Mouse (Mus musculus) frontal cortex, postnatal 36 days (tissue): ENCODE results near the gene Smim17.
A peak's percentile ranks its signal among the peaks of the same experiment; 100 is the strongest.
"Not testable (repeated sequence)": the region's sequence is repeated elsewhere in the genome, so short reads cannot be mapped to it uniquely, and the experiment has no call there.

Source experiments
- DNase-seq, 2 experiments: peaks; one replicate each; pipeline ENCODE4 v3.0.0; 2022; ENCODE audit warnings: low spot score in 2 of 2

The Smim17 gene

GRCm38 (mm10) chr7:6414626-6415441 is 16.3 kb downstream of the Smim17 start:
- peak; percentile 16 to 19 for DNase-seq

- no peak for DNase-seq
Measured at GRCm38 (mm10) chr7:6415442-6415787, 16.9 kb downstream of the Smim17 start.

- peak; percentile 43 to 54 for DNase-seq
Measured at GRCm38 (mm10) chr7:6419894-6420293, 21.4 kb downstream of the Smim17 start.

GRCm38 (mm10) chr7:6429381-6429780 is 30.9 kb downstream of the Smim17 start:
- no peak for DNase-seq

GRCm38 (mm10) chr7:6430342-6430741 is 31.8 kb downstream of the Smim17 start:
- DNase-seq = no peak

- no peak for DNase-seq
Measured at GRCm38 (mm10) chr7:6438388-6438787, 39.9 kb downstream of the Smim17 start, which contains the start of gene Olfr1344. Gene Olfr1344 (plus strand): TSS chr7:6438688.

GRCm38 (mm10) chr7:6441173-6441572 is 42.7 kb downstream of the Smim17 start:
- DNase-seq = no peak

DNA sequence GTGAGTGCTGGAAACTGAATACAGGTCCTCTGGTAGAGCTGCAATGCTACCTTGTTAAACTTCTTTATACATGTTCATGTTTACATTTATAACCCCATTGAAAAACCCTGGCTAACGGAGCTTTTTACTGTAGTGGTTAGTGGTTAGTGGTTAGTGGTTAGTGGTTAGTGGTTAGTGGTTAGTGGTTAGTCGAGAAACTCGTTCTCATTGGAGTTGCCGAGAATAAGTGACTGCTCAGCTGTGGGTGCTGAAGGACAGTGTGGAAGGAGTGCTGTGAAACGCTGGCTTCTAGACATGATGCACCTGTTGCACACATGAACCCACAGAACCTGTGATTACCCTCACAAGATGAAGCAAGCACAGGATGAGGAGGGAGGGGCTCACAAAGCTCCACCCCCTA is 49.3 kb downstream of the Smim17 start:
- DNase-seq = no peak

DNA sequence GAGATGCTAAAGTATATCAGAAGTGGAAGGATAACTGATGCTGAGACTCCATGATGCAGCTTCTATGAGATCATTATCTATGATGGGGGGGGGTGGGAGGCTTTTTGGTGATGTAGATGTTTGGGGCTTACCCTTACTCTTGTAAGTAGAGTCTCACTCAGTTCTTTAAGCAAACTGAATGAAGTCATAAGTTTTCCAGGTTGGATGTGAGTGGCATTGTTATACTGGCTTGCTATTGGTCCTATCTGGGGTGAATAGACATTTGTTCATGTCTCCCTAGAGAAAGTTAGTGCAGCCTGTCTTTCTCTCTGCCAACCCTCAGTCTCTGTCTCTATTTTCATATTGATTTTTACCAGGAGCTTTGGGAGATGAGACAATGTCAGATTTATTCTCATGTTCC is 57.4 kb downstream of the Smim17 start, which contains the start of gene Olfr1336:
TSS of gene Olfr1336 (plus strand) at position 301 of the 400 bp plus-strand sequence.
- no peak for DNase-seq

DNA sequence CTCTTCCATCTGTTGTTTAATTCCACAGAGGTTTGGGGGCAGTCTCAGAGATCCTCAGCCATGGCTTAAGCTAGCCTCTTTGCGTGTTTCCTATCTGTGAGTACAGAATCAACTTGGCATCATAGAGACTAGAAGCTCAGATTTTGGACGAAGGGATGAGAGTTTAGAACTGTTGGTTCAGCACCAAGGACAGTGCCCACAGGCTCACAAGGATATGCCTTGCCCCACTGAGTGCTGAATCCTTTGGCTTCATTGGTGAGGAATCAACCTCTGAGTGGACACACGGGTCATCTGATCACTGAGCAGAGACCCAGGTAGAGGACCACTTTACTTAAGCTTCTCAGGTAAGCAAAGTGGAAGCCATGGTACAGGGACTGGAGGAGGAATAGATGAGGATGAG is 57.9 kb downstream of the Smim17 start:
- DNase-seq = no peak

- DNase-seq = no peak
Measured at GRCm38 (mm10) chr7:6466951-6467350, 68.4 kb downstream of the Smim17 start, which contains the start of gene Olfr1346. Gene Olfr1346 (plus strand): TSS chr7:6467101.

- DNase-seq = not testable (repeated sequence)
Measured at GRCm38 (mm10) chr7:6477633-6478032, 79.1 kb downstream of the Smim17 start.
